Mouse (Mus musculus) limb, embryonic 12.5 days (tissue): Measurements from ENCODE around the gene Gm9999. TPM values are rescaled to one million over a fixed set of nuclear protein-coding genes. Genes with fewer than 3 reads are reported as not detected.

ENCODE experiments used
- ATAC-seq: fragments of 200-750 bp; cut with Nextera tagmentation; 2 replicates; pipeline ENCODE4 v1.8.0; 2017; ENCODE audit warnings: low read depth, moderate TSS enrichment; ENCODE audit not compliant: insufficient number of reproducible peaks, insufficient read depth, low FRiP score, low TSS enrichment
- H3K27ac ChIP-seq: fragments of 300-500 bp; sonication (generic); 2 replicates; pipeline ENCODE4 v1.5.1; 2016; ENCODE audit warnings: mild to moderate bottlenecking, moderate library complexity
- H3K27me3 ChIP-seq: fragments of 300-500 bp; sonication (generic); 2 replicates; pipeline ENCODE4 v1.6.1; 2016; ENCODE audit warnings: mild to moderate bottlenecking, moderate library complexity
- H3K36me3 ChIP-seq: fragments of 300-500 bp; sonication (generic); 2 replicates; pipeline ENCODE4 v1.6.1; 2016; ENCODE audit warnings: mild to moderate bottlenecking, moderate library complexity
- H3K4me1 ChIP-seq: fragments of 300-500 bp; sonication (generic); replicated peaks from 2 replicates; pipeline ENCODE4 v1.6.1; 2016
- H3K4me2 ChIP-seq: fragments of 300-500 bp; sonication (generic); 2 replicates; pipeline ENCODE4 v1.6.1; 2016; ENCODE audit warnings: mild to moderate bottlenecking, moderate library complexity
- H3K4me3 ChIP-seq: fragments of 300-500 bp; sonication (generic); replicated peaks from 2 replicates; pipeline ENCODE4 v1.5.1; 2016; ENCODE audit warnings: mild to moderate bottlenecking
- H3K9ac ChIP-seq: fragments of 300-500 bp; sonication (generic); replicated peaks from 2 replicates; pipeline ENCODE4 v1.6.1; 2016; ENCODE audit warnings: mild to moderate bottlenecking, moderate library complexity
- H3K9me3 ChIP-seq: fragments of 300-500 bp; sonication (generic); 2 replicates; pipeline ENCODE4 v1.6.1; 2016; ENCODE audit warnings: mild to moderate bottlenecking, moderate library complexity
- WGBS: fragments of 180-500 bp; shearing (Covaris S2); methylation state at CpG from one replicate; pipeline ENCODE4 v1.1.7; 2016; 5-methylcytosine and 5-hydroxymethylcytosine counted together
- polyA plus RNA-seq: library from polyadenylated mRNA; unstranded; fragments of >200 nt; fragmentation: Nextera tagmentation; extraction: Ambion mirVana; gene quantifications from 2 replicates; pipeline ENCODE4 v1.2.1, GENCODE M21; 2016

Gene Gm9999
- polyA plus RNA-seq, 1 experiment from 2014 or later, result not detected

GRCm38 (mm10) chr7:47030517-47031193 is 47.3 kb downstream of the Gm9999 start:
- Histone ChIP-seq H3K9me3 (no peaks in the 10 kb centered on the region), H3K27me3 (no peaks in the 10 kb centered on the region), H3K4me3 (no peak overlapping the region), H3K4me1 (no peaks in the 10 kb centered on the region), H3K36me3 (no peaks in the 10 kb centered on the region), H3K9ac (no peak overlapping the region), H3K4me2 (no peak overlapping the region), H3K27ac (no peak overlapping the region)
- 89% methylated on average over 9 of the region's 9 CpGs for WGBS
- ATAC-seq, result no peak

GRCm38 (mm10) chr7:47031371-47031770 is 48.0 kb downstream of the Gm9999 start:
- H3K36me3 ChIP-seq, result no peaks in the 10 kb centered on the region
- no peaks in the 10 kb centered on the region for H3K27me3 ChIP-seq
- no peaks in the 10 kb centered on the region for H3K9me3 ChIP-seq
- H3K4me3 ChIP-seq, result no peak overlapping the region
- no peaks in the 10 kb centered on the region for H3K4me1 ChIP-seq
- H3K4me2 ChIP-seq, result no peak overlapping the region
- no peak overlapping the region for H3K27ac ChIP-seq
- no peak overlapping the region for H3K9ac ChIP-seq
- no peak for ATAC-seq
- 89% methylated on average over 4 of the region's 4 CpGs for WGBS

- no peaks in the 10 kb centered on the region for H3K9me3 ChIP-seq
- H3K9ac ChIP-seq, result no peak overlapping the region
- H3K36me3 ChIP-seq, result no peaks in the 10 kb centered on the region
- H3K27ac ChIP-seq, result no peak overlapping the region
- ATAC-seq, result no peak
- no peak overlapping the region for H3K4me3 ChIP-seq
- no peaks in the 10 kb centered on the region for H3K4me1 ChIP-seq
- no peak overlapping the region for H3K4me2 ChIP-seq
- H3K27me3 ChIP-seq, result no peaks in the 10 kb centered on the region
- 85% methylated on average over 4 of the region's 4 CpGs for WGBS
Observed at GRCm38 (mm10) chr7:47034785-47035384, 51.5 kb downstream of the Gm9999 start.

- Histone ChIP-seq H3K9ac (no peak overlapping the region), H3K27ac (no peak overlapping the region), H3K27me3 (no peaks in the 10 kb centered on the region), H3K4me2 (no peak overlapping the region), H3K9me3 (no peaks in the 10 kb centered on the region), H3K36me3 (no peaks in the 10 kb centered on the region), H3K4me3 (no peak overlapping the region), H3K4me1 (no peaks in the 10 kb centered on the region)
- WGBS, result 79% methylated on average over 8 of the region's 8 CpGs
- ATAC-seq, result no peak
Observed at GRCm38 (mm10) chr7:47035426-47035825, 52.0 kb downstream of the Gm9999 start.

Other genes starting within 250 kb of the Gm9999 start
- gene Saa1, start 240.6 kb upstream of the Gm9999 start, polyA plus RNA-seq, result 0.35 and 0.49 TPM in 2 replicates
- gene Saa2, start 231.8 kb upstream of the Gm9999 start, polyA plus RNA-seq, result 0.61 and 2.3 TPM in 2 replicates
- gene Hps5, start 187.5 kb upstream of the Gm9999 start, polyA plus RNA-seq, result 24.0 and 25.3 TPM in 2 replicates
- 51.3 TPM in 2 replicates for gene Gtf2h1, start 187.5 kb upstream of the Gm9999 start, polyA plus RNA-seq
- 1,576 and 1,625 TPM in 2 replicates for gene Ldha, start 142.1 kb upstream of the Gm9999 start, polyA plus RNA-seq
- 0.27 TPM in 1 of 2 replicates, not detected in the other for gene Ldhc, start 122.4 kb upstream of the Gm9999 start, polyA plus RNA-seq
- 221 and 230 TPM in 2 replicates for gene Tsg101, start 63.6 kb upstream of the Gm9999 start, polyA plus RNA-seq
- gene Uevld, start 25.1 kb upstream of the Gm9999 start, polyA plus RNA-seq, result 11.6 and 12.1 TPM in 2 replicates
- gene Spty2d1, start 24.8 kb downstream of the Gm9999 start, polyA plus RNA-seq, result 17.3 and 17.5 TPM in 2 replicates
- 19.4 and 19.5 TPM in 2 replicates for gene Tmem86a, start 67.0 kb downstream of the Gm9999 start, polyA plus RNA-seq
- 0.22 and 0.44 TPM in 2 replicates for gene Ptpn5, start 150.1 kb downstream of the Gm9999 start, polyA plus RNA-seq
- gene Mrgpra6, start 221.3 kb downstream of the Gm9999 start, polyA plus RNA-seq, result not detected in 2 replicates